Mouse (Mus musculus): ENCODE results near the gene Fbxl19.
"Not testable (repeated sequence)": the region's sequence is repeated elsewhere in the genome, so short reads cannot be mapped to it uniquely, and the experiment has no call there.

The Fbxl19 gene

DNA sequence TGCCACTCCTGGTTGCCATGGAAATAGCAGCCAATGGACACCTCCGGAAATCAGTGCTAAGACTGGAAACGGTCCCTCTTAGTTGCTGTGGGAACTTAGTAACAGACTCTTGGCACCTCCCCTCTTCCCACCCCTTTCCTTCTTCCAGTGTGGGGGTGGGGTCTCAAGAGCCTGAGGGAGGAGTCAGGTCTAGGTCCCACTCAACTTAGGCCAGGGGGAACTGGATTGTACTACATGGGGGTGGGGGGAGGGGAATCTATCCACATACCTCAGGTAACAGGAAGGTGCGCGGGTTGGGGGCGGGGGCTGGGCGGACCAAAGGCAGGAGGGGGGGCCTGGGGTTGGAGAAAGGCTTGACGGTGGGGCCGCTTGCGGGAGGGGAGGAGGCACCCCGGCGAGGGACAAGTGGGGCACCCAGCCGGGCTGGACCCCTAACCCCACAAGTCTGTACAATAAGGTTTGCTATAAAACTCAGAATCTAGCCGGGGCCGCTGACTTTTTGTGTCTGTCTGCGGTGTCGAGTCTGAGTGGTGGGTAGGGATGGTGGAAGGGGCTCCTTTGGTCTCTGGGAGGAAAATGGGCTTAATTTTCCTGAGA is 24.8 kb downstream of the Fbxl19 start:
- peak; percentile 92 to 95 for DNase-seq

DNA sequence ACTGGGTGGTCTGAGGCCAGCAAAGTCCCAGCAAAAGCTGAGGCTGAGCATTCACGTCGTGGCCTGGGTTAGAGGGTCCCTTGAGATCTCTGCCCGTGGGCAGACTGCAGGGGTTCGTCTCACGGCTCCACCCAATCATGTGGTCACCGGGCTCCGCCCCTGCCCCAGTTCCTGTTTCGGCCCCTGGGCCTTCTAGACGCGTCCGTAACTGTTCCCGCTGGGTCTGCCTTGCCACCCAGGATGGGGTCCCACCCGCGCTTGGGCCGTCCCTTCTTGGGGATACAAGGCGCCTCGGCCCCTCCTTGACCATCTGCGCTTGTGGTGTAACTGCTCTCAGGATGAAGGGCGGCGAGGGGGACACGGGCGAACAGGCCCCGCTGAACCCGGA is 25.3 kb downstream of the Fbxl19 start, which contains the start of gene Orai3:
Gene Orai3, plus strand, starts transcription at position 165 of the 388 bp plus-strand sequence.
- peak; percentile 77 to 81 for DNase-seq

DNA sequence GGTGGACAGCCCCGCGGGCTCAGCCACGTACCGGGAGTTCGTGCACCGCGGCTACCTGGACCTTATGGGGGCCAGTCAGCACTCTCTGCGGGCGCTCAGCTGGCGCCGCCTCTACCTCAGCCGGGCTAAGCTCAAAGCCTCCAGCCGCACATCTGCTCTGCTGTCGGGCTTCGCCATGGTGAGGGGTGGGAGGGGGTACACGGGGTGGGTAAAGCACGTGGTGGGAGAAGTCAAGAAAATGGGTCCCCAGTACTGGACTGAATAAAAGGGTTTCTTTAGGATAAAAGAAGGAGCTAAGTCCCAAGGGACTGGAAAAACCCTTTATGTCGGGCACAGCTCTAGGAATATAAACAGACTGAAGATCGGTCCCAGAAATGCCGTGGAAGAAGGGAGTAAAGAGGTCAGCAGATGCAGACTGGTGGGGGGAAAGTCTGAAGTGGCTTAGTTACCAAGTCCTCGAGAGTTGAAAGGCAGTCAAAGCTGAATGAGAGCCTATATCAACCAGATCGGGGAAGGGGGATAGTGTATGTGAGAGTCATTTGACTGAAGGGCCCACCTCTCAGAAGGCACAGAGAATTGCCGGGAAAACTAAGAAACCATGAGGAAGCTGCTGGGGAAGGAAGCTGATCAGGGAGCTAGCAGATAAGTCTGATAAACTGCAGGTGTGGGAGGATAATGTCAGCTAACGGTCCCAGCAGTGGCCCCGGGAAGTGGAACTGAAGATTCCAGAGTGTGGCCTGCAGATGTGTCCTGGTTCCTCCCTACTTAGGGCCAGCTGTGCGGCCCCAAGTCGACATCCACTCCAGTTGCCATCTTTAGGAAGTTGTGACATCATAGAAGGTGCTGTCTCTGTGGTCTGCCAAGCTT is 25.9 kb downstream of the Fbxl19 start:
- DNase-seq: no peak

DNA sequence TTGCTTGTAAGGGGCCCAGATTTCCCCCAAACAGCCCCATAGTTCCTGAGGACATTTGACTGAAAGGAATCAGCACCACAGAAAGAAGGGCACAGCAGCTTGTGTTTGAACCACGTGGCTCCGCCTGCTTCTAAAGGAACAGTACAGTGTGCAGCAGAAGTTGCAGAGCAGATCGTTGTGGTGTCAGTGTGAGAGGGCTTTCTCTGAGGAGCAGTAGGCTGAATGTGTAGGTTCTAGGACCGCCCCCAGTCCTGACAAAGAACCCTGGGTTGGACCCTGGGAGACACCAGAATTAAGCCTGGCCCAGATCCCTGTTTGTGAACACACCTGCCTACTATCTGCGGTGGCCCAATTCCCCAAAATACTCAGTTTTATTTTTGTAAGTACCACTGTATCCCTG is 26.9 kb downstream of the Fbxl19 start:
- no peak for DNase-seq

DNA sequence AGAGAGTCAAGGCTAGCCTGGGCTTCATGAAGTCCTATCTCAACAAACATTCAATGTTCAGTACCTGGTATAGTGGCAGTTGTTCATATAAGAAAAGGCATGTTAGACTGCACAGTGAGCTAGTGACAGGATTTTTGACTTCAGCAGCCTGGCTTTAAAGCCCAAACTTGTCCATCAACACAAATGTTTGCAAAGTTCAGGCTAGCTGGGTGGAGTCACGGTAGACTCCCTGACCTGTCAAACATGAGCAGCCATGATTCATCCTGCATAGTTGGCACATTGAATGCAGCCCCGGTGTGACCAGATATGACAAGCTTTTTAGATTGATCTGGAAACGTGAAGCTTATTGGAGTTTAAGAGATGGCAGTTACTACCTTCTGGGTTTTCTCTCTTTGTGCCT is 27.7 kb downstream of the Fbxl19 start:
- no peak for DNase-seq

DNA sequence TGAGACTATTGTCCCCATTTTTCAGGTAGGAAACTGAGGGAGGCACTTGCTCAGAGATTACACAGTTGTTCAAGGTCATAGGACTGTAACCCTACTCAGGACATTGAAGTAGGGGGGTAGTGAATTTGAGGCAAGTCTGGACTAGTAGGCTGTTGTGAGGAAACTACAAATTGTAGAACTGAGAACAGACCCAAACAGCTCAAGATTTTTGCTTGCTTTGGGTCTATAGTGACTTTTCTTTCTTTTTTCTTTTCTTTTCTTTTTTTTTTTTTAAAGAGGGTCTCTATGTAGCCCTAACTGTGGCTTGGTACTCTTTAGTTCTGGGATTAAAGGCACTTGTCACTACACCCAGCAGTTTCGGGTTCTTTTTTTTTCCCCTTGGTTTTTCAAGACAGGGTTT is 28.2 kb downstream of the Fbxl19 start:
- DNase-seq: no peak

DNA sequence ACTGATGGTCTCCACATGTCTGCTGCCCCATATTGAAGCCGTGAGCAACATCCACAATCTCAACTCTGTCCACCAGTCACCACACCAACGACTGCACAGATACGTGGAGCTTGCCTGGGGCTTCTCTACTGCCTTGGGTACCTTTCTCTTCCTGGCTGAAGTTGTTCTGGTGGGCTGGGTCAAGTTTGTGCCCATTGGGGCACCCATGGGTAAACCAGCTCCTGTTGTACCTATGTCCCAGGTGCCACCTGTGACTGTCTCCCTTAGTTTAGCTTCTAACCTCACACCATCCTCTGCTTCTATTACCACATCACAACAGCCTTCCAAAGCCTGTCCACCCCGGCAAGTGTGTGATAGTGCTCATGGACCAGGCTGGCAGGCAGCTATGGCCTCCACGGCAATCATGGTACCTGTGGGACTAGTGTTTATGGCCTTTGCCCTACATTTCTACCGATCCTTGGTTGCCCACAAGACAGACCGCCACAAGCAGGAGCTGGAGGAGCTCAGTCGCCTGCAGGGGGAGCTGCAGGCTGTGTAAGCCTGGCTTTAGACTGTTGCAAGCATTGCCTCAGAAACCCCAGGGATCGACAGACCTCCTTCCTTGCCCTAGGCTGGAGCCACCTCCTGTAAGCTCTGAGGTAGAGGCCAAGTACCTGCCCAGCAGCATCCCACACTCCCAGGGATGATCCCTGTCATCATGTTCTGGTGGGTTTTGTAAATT is 29.5 kb downstream of the Fbxl19 start:
- peak; percentile 79 to 85 for DNase-seq

DNA sequence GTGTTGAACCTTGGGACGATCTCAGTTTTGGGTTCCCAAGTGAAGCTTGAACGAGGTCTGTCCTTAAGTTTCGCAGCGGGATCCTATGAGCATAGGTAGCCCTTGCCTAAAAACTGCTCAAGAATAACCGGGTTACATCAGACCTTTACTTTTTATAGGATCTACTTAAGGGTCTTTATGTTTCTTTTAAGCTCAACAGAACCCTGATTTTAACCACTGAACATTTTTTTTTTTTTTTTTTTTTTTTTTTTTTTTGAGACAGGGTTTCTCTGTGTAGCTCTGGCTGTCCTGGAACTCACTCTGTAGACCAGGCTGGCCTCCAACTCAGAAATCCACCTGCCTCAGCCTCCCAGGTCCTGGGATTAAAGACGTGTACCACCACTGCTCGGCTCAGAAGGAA is 31.5 kb downstream of the Fbxl19 start:
- not testable (repeated sequence) for DNase-seq

DNA sequence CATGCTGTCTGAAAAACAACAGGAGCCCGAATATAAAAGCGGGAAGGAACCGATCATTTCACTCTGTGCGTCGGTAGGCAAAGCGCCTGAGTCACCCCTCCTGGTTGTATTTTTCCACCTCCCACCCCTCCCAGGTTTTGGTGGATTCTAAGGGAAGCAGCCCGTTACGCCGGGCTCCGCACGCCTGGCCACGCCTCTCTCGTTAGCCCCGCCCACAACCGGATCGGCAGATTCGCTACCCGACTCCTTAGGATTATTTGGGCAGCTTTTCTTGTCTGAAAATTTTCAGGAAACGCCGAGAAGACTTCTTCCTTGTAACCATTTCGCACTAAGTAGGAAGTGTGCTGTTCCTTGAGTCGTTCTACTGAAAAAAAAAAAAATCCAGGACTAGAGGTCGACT is 32.1 kb downstream of the Fbxl19 start, which contains the start of gene Setd1a:
Gene Setd1a, plus strand, starts transcription at position 245 of the 400 bp plus-strand sequence.
- peak; percentile 89 to 90 for DNase-seq

DNA sequence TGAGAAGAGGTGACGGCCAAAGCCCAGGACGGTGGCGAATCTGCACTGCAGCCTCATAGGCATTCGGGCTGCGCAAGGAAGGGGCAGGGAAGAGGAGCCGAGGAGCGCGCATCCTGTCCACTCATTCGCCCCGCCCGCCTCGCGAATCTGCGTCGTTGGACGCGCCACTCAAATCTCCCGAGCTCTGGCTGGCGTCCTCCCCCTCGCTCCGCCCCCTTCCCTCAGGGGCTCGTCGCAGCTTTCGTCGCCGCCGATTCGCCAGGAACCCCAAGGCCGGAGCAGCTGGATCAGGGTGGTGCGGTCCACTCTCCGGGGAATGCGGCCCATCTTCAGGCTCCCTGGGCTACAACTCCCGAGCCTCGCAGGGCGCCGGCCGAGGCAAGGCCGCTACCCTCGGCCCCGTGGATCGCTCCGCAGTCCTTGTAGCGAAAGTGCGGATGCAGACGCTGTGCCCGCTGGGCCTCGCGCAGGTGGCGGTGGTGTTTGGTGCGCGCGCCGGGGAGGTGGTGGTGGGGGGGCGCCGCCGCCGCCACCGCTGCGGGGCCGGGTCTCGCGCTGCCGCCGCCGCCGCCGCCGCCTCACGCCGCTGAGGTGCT is 32.6 kb downstream of the Fbxl19 start:
- DNase-seq: peak; percentile 97 to 98

DNA sequence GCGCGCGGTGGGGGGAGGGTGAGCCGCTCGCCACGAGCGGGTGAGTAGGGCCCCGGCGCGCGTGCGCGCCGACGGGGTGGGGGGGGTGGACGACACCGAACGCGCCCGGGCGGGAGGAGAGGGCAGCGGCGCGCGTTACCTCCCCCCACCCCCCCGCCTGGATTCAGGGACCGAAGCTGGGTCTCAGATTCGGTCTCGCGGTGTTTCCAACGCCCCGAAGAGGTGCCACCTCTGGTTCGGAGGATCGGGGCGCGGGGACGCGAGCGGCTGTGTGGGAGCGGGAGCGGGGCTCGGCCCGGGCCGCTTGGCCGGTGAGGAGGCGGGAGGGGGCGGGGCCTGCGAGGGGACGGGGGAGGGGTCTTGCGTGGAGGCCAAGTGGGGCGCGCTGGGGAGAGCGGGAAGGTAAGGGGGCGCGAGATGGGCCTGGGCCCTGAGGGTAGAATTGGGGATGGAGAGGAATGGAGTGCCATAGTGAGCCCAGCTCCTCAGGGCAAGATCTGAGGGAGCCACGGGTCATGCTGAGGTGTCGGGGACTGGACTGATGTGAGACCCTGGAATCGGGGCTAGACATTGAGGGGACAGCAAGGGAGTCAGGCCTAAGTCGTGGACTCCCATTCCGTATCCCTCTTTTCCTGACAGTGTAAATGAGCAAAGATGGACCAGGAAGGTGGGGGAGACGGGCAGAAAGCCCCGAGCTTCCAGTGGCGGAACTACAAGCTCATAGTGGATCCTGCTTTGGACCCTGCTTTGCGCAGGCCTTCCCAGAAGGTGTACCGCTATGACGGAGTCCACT is 33.3 kb downstream of the Fbxl19 start:
- peak; percentile 56 to 65 for DNase-seq

DNA sequence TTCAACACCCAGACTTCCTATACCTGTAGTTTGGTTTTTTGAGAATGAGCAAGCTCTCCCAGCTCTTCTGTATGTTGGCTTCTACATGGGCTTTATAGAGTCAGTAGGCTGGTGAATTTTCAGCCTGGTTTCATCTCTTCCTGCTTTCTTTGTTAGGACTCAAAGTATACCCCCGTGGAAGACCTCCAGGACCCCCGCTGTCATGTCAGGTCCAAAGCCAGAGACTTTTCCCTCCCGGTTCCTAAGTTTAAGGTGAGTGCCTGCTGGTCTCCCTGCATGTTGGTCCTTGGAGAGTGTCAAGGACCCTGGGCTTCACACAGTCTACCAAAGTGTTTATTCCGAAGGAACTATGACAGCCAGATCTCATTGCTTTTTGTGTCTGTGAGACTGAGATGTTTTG is 34.0 kb downstream of the Fbxl19 start:
- peak in 1 of 2 experiments; percentile 22 for DNase-seq

DNA sequence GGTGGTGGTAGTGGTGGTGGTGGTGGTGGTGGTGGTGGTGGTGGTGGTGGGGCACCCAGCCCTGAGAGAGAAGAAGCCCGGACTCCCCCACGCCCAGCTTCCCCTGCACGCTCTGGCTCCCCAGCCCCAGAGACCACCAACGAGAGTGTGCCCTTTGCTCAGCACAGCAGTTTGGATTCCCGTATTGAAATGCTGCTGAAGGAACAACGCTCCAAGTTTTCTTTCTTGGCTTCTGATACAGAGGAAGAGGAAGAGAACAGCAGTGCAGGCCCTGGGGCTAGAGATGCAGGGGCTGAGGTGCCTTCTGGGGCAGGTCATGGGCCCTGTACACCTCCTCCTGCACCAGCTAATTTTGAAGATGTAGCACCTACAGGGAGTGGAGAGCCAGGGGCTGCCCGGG is 41.0 kb downstream of the Fbxl19 start, which contains the start of gene Gm49388:
Gene Gm49388, plus strand, starts transcription at position 301 of the 400 bp plus-strand sequence.
- DNase-seq: no peak

DNA sequence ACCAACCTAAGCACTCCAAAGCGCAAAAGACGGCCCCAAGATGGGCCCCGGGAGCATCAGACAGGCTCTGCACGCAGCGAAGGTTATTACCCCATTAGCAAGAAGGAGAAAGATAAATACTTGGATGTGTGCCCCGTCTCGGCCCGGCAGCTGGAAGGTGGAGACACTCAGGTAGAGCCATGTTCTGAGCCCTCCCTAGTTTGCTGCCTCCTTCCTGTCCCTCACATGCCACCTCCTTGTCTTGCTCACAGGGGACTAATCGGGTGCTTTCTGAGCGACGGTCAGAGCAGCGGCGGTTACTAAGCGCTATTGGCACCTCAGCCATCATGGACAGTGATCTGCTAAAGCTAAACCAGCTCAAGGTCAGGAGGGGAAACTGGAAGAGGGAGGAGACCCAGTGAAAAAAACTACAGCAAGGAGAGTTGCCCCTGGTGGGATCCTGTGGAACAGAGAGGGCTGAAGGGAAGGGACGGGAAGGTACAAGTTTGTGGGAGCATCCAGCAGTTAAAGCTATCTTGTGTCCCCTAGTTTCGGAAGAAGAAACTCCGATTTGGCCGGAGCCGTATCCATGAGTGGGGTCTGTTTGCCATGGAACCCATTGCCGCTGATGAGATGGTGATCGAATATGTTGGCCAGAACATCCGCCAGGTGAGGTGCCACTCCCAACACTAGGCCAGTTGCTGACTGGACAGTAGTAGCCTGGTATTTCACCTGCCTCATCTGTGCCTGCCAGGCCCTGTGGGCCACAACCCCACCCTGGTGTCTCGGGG is 52.9 kb downstream of the Fbxl19 start:
- DNase-seq: peak in 1 of 2 experiments; percentile 27

DNA sequence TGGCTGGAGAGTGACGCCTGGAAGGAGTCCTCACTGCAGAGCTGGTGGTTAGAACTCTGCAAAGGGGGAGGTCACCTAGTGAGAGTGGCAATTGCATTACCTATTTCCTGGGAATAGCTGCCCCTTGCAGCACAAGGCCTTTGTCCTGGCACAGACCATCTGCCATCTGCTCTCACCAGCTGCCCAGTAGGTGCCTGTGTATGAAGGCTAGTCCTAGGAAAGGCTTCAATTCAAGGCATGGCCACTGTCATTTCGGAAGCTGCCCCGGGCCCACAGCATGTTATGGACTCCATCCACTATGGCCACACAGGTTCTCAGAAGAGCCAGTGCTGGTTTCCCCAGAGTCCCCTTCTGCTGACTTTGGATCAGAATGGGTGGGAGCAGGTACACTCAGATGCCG is 54.2 kb downstream of the Fbxl19 start:
- DNase-seq: peak; percentile 95 to 96

DNA sequence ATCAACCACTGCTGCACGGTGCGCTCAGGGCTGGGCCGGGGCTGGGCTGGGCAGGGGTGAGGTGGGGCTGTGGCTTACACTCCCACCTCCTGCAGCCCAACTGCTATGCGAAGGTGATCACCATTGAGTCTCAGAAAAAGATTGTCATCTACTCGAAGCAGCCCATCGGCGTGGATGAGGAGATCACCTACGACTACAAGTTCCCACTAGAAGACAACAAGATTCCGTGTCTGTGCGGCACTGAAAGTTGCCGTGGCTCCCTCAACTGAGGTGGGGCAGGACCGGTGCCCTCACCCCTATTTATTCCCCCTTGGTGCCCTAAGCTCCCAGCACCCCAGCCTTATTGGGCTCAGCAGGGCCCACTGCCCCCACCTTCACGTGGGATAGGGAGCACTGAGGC is 54.9 kb downstream of the Fbxl19 start:
- DNase-seq: no peak

DNA sequence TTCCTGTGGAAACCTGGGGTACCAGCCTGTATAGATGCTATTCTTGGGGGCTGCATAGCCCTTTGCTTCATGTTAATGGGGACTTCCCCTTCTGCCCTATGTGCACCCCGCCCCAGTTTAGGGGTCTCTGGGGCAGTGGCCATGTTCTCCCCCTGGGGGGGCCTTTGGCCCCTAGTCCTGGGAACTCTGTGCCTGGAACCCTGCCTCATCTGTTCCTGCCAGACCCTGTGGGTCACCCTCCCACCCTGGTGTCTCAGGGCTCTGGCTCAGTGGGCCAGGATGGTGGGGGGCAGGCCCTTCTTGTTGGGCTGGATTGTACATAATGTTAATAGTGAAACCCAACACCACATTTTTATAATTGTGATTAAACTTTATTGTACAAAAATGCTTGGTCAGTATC is 55.4 kb downstream of the Fbxl19 start:
- DNase-seq: peak in 1 of 2 experiments; percentile 34

DNA sequence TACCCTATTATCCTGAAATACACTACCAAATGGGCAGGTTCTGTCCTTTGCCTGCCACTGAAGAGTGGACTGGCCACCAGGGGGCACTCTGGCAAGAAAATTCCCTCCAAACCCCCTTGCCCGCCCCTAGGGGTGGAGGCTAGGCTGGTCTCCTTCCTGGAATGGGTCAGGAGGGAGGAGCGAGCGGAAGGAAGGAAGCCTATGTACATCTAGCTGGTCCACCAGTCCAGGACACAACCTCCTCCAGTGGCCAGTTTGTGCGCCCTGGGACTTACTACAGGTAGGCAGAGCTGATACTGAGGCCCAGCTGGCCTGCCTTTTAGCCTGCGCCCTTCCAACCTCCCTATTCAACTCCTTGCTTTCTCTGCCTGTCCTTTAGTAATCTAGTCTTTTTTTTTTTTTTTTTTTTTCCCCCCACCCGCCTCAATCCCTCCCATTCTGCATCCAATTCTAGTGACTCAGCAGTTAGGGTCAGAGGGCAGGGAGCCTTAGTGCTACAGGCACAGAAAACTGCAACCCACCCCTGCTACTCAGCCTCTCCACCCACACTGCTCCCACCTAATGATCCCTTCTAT is 56.2 kb downstream of the Fbxl19 start, which contains the start of gene Hsd3b7:
Gene Hsd3b7, plus strand, starts transcription at position 170 of the 575 bp plus-strand sequence.
- DNase-seq: peak; percentile 88 to 90

DNA sequence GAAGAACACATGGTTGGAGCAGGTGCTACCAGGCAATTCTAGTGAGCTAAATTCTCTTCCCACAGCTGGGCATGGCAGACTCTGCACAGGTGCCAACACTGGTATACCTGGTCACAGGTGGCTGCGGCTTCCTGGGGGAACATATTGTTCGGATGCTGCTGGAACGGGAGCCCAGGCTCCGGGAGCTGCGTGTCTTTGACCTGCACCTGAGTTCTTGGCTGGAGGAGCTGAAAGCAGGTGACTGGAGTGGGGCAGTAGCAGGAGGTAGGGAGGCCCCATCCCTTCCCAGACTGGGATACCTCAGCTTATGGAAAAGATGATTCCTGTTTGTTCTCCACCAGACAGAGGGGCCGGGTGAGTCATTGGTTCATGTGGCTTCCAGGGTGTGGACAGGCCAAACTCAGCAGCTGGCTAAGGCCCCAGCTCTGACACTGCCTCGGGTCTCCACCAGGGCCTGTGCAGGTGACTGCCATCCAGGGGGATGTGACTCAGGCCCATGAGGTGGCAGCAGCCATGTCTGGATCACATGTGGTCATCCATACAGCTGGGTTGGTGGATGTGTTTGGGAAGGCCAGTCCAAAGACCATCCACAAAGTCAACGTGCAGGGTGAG is 56.8 kb downstream of the Fbxl19 start:
- DNase-seq: peak; percentile 42 to 53

DNA sequence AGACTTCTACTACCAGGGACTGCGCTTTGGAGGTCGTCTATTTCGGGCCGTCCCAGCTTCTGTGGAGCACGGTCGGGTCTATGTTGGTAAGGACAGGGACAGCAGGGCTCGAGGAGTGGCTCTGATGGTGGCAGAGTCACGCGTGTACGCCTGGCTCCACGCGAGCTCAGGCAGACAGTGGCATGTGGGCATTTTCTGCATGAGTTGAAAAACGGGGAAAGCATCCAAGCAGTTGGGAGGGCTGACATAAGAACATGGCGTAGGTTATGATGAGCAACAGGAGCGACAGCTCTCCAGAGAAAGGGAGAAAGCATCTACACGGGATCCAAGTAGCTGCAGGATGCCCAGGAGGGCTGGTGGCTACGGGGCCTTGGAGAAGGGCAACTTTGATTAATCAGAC is 58.0 kb downstream of the Fbxl19 start:
- peak; percentile 78 to 84 for DNase-seq

All from cerebellum, postnatal 36 days (tissue).